Mouse (Mus musculus) bone marrow macrophage, adult 2 months (primary cell): ENCODE measurements around the gene Golph3l.

ENCODE experiments used
- CTCF ChIP-seq: IDR thresholded peaks from 2 replicates; pipeline ENCODE4 v1.5.1; 2012; ENCODE audit warnings: low read depth, mild to moderate bottlenecking, low read length, moderate library complexity
- POLR2A ChIP-seq: IDR thresholded peaks from 2 replicates; pipeline ENCODE4 v1.6.1; 2012; ENCODE audit warnings: mild to moderate bottlenecking, low read depth, low read length, borderline replicate concordance

- no peak for TF ChIP-seq CTCF
- TF ChIP-seq POLR2A, result no peak
Observed at GRCm38 (mm10) chr3:95659948-95660347, 71.2 kb downstream of the Golph3l start.
